Mouse (Mus musculus): ENCODE data around the gene Cck. TPM values are rescaled to one million over a fixed set of nuclear protein-coding genes. Genes with fewer than 3 reads are reported as not detected.
"Not testable (repeated sequence)": the region's sequence is repeated elsewhere in the genome, so short reads cannot be mapped to it uniquely, and the experiment has no call there.

Cck gene
- polyA plus RNA-seq, 1 experiment from 2014 or later: 127 TPM

DNA sequence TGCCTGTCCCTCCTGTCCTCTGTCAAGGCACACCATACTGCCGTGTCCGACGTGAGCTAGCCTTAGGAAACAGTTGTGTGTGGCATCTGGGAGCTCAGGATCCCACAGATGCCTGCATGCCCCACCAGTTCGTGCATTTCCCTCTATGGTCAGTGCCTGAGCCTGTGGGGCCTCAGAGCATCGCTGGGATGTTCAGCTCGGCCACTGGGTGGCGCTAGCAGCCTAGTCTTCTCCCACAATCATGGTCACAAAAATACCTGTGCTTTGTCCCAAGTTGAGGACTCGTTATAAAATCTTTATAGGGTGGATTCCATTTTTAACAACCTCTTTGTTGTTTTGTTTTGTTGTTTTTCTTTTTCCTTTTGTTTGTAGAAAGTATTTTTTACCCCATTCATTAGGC, 37.0 kb downstream of the Cck start:
- Histone ChIP-seq H3K36me3 (peaks cover 82% of the 10 kb centered on the region), H3K4me3 (replicated peaks) (no peak overlapping the region), H3K27me3 (replicated peaks) (no peaks in the 10 kb centered on the region), H3K9me3 (replicated peaks) (no peaks in the 10 kb centered on the region), H3K9ac (replicated peaks) (no peak overlapping the region), H3K27ac (replicated peaks) (no peak overlapping the region), H3K4me2 (no peak overlapping the region), H3K4me1 (no peaks in the 10 kb centered on the region)
- WGBS: 28% methylated on average over 8 of the region's 8 CpGs
- ATAC-seq (ENCODE audit: low FRiP score): no peak

DNA sequence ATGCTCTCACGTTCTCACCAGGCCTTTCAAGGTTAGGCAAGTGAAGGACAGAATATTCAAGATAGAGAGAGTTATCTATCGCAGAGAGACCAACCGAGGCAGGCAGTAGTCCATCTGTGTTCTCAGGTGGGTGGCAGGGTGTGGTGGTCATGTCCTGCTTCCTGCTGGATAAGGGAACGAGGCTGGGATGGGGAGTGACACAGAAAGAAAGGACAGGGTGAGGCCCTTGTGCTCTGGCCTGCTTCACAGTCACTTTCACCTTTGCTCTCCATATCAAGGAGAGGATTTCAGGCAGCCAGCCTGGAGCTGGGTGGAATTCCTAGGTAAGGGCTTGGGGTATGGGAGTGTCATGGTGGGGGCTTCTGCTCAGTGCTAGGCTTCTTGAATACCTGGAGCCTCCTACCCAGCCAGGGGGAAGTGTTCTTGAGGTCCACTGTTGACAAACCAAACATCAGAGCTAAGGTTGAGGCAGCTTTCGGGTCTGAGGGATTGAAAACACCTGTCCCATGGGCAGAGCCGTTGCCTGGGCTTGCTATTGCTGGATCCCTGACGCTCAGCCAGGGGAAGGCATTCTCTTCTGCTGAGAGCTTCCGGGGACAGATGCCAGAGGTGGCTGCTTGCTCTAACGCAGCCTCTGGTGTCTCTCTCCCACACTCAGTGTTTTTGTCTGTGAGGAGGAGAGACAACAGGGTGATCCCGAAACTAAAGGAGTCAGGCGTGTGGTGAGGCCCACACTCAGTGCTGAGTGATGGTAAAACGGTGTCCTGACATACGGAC, 38.6 kb downstream of the Cck start:
- H3K4me2 ChIP-seq: no peak overlapping the region
- no peaks in the 10 kb centered on the region for H3K4me1 ChIP-seq
- H3K27me3 ChIP-seq (replicated peaks): no peaks in the 10 kb centered on the region
- H3K36me3 ChIP-seq: peaks cover 89% of the 10 kb centered on the region
- H3K9ac ChIP-seq (replicated peaks): no peak overlapping the region
- no peaks in the 10 kb centered on the region for H3K9me3 ChIP-seq (replicated peaks)
- no peak overlapping the region for H3K27ac ChIP-seq (replicated peaks)
- WGBS: 91% methylated on average over 13 of the region's 13 CpGs
- no peak overlapping the region for H3K4me3 ChIP-seq (replicated peaks)
- no peak for ATAC-seq (ENCODE audit: low FRiP score)

DNA sequence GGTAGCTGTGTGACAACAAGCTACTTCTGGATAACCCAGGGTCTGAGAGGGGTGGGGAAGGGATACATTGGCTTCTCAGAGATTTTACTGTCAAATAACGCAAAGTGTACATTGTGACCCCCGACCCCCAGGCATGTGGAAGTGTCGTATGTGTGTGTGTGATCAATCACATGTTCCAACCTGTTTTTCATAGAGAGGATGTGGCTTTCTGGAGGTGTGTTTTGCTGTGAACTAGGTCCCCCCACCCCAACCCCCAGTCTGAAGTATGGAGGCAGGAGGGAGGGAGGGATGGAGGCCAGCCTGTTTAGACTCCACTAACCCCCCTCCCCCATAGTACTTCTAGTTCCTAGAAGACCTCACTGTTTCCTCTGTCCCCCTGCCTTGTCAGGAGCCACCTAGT, 40.6 kb downstream of the Cck start:
- Histone ChIP-seq H3K4me1 (no peaks in the 10 kb centered on the region), H3K27ac (replicated peaks) (no peak overlapping the region), H3K4me3 (replicated peaks) (no peak overlapping the region), H3K9ac (replicated peaks) (no peak overlapping the region), H3K4me2 (no peak overlapping the region), H3K27me3 (replicated peaks) (no peaks in the 10 kb centered on the region), H3K9me3 (replicated peaks) (no peaks in the 10 kb centered on the region), H3K36me3 (peaks cover 88% of the 10 kb centered on the region)
- 95% methylated on average over 3 of the region's 3 CpGs for WGBS
- no peak for ATAC-seq (ENCODE audit: low FRiP score)

DNA sequence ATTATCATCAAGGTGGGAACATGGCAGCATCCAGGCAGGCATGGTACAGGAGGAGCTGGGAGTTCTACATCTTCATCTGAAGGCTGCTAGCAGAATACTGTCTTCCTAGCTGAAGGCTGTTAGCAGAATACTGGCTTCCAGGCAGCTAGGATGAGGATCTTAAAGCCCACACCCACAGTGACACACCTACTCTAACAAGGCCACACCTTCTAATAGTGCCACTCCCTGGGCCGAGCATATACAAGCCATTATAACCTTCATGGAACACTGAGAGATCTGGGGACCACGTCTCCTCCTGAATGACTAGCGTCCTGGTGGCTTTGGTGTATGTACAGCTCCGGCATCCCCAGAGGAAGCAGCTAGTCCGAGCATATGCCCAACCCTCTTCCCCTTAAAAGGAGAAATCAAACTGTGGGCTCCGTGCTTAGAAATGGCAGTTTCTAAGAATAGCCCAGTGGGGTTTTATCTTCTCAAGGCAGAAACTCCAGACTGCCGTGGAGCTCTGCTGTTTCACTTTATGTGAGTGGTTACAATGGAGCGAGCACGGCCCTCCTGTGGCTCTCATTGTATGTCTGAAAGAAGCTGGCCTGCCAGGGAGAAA, 43.1 kb downstream of the Cck start:
- H3K4me3 ChIP-seq (replicated peaks); ATAC-seq (ENCODE audit: low FRiP score); H3K27me3 ChIP-seq (replicated peaks); H3K27ac ChIP-seq (replicated peaks); H3K4me1 ChIP-seq; H3K9me3 ChIP-seq (replicated peaks); H3K9ac ChIP-seq (replicated peaks); H3K4me2 ChIP-seq: not testable (repeated sequence)
- peaks cover 96% of the 10 kb centered on the region for H3K36me3 ChIP-seq
- WGBS: 39% methylated on average over 9 of the region's 9 CpGs

DNA sequence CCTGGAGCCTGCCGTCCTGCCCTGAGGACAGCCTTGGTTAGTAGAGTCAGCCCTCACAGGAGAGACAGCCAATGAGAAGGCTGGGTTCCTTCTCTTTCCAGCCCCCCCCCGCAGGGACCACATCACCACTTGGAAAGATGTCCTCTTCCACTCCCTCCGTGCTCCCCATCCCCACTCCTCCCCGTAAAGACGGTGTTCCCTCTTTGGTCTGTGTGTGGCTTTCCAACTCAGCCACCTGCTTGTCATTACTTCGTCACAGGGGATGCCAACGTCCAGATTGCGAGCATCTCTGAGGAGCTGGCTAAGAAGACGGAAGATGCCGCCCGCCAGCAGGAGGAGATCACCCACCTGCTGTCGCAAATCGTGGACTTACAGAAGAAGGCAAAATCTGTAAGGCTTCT, 49.1 kb downstream of the Cck start:
- 94% methylated on average over 13 of the region's 13 CpGs for WGBS
- Histone ChIP-seq H3K9ac (replicated peaks) (no peak overlapping the region), H3K9me3 (replicated peaks) (no peaks in the 10 kb centered on the region), H3K4me3 (replicated peaks) (no peak overlapping the region), H3K27me3 (replicated peaks) (no peaks in the 10 kb centered on the region), H3K4me2 (no peak overlapping the region), H3K4me1 (no peaks in the 10 kb centered on the region), H3K36me3 (peaks cover 91% of the 10 kb centered on the region), H3K27ac (replicated peaks) (no peak overlapping the region)
- ATAC-seq (ENCODE audit: low FRiP score): no peak

DNA sequence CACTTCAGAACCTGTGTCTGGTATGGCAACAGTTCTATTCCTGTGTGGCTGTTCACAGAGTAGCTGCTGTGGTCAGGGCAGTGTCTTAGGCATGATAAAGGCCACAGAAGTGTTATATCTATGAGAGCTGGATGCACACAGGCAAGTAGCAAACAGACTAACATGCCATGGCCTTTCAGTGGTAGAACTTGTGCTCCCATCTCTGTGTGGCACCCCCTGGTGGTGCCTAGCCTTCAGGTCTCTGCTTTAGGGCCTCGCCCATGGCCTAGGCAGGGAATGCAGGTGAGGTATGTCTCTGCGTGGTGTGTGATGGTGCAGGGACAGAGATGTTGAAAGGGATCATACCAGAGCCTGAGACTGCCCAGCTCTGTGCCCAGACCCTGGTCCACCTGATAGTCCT, 50.1 kb downstream of the Cck start:
- no peak overlapping the region for H3K27ac ChIP-seq (replicated peaks)
- H3K4me2 ChIP-seq: no peak overlapping the region
- H3K9me3 ChIP-seq (replicated peaks): no peaks in the 10 kb centered on the region
- H3K27me3 ChIP-seq (replicated peaks): no peaks in the 10 kb centered on the region
- H3K4me1 ChIP-seq: no peaks in the 10 kb centered on the region
- no peak for ATAC-seq (ENCODE audit: low FRiP score)
- H3K9ac ChIP-seq (replicated peaks): no peak overlapping the region
- 88% methylated on average over 2 of the region's 2 CpGs for WGBS
- peaks cover 82% of the 10 kb centered on the region for H3K36me3 ChIP-seq
- H3K4me3 ChIP-seq (replicated peaks): no peak overlapping the region

DNA sequence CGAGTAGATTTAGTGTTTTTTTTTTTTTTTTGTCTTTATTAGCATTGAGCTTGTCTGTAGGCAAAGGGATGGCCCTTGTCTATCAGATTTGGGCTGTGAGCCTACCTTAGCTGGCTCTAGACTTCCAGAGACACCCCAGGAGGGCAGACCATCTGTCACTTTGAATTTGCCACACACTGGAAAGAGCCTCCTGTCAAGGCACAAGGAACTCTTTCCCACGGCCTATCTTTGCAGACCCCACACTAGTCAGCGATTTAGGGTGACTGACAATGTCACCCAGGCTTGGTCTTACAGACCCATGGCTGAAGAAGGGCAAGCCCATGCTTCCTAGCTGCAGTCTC, 51.2 kb downstream of the Cck start:
- Histone ChIP-seq H3K27ac (replicated peaks) (no peak overlapping the region), H3K9ac (replicated peaks) (no peak overlapping the region), H3K4me2 (no peak overlapping the region), H3K36me3 (peaks cover 74% of the 10 kb centered on the region), H3K27me3 (replicated peaks) (no peaks in the 10 kb centered on the region), H3K4me1 (no peaks in the 10 kb centered on the region), H3K4me3 (replicated peaks) (no peak overlapping the region), H3K9me3 (replicated peaks) (no peaks in the 10 kb centered on the region)
- ATAC-seq (ENCODE audit: low FRiP score): no peak
- WGBS: 63% methylated on average over 3 of the region's 3 CpGs

DNA sequence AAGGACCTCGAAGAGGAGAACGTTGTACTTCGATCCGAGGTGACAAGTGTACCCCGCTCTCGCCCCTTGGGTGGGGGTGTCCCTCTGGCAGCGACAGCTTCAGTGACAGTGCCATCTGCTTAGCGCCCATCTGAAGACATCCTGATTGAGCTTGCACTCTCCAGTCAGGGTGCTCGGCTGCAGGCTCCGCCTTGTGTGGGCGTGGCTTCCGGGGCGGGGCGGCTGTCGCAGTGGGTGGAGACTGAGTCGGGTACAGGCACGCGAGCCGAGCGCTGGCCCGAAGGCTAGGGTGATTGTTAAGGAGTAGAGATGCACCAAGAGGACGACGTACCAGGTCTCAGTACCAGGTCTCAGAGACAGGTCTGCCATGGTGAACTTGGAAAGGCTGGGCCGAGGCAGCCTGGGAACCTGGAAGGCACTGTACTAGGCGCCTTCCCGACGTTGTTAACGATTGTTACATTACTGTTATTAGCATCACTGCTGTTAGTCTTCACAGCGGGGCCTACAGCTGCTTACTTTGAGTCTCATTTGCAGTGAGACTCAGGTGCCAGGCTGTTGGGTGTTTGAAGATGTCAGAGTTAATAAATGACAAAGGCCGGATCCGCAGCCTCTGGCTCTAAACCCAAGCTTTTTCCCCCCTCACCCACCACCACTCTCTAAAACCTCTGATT, 51.7 kb downstream of the Cck start:
- ATAC-seq (ENCODE audit: low FRiP score): no peak

DNA sequence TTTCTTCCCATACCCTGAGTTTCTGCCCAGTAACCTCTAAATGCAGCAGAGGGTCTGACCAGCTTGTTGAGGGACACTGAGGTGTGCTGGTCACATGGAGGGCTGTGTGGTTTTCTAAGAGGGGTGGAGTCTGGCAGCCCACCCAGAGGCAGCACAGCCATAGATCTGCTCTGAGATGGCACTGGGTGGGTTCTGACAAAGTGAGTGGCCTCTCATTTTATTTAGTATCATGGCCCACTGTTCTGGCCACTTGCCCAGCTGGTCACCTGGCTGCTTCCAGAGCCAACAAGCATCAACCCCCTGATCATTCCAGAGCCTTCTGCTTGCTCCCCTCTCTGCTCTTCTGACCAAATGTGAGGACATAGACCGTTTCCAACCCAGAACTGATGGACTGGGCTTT, 53.3 kb downstream of the Cck start:
- Histone ChIP-seq H3K27me3 (replicated peaks) (no peaks in the 10 kb centered on the region), H3K9me3 (replicated peaks) (no peaks in the 10 kb centered on the region), H3K4me3 (replicated peaks) (no peak overlapping the region), H3K9ac (replicated peaks) (no peak overlapping the region), H3K4me2 (no peak overlapping the region), H3K36me3 (peaks cover 52% of the 10 kb centered on the region), H3K4me1 (no peaks in the 10 kb centered on the region), H3K27ac (replicated peaks) (no peak overlapping the region)
- ATAC-seq (ENCODE audit: low FRiP score): no peak
- WGBS: 92% methylated on average over 1 of the region's 1 CpGs

More for the DNA sequence above, 51.7 kb downstream of the Cck start:
- no peaks in the 10 kb centered on the region for H3K4me1 ChIP-seq
- H3K27me3 ChIP-seq (replicated peaks): no peaks in the 10 kb centered on the region
- H3K4me3 ChIP-seq (replicated peaks): no peak overlapping the region
- no peaks in the 10 kb centered on the region for H3K9me3 ChIP-seq (replicated peaks)
- peaks cover 69% of the 10 kb centered on the region for H3K36me3 ChIP-seq
- H3K27ac ChIP-seq (replicated peaks): no peak overlapping the region
- H3K9ac ChIP-seq (replicated peaks): no peak overlapping the region
- 72% methylated on average over 31 of the region's 31 CpGs for WGBS
- H3K4me2 ChIP-seq: no peak overlapping the region

Other genes with a start within 250 kb of the Cck start
- 62.5 and 71.2 TPM in 2 replicates for gene Ulk4, start 218.5 kb downstream of the Cck start, polyA plus RNA-seq (2015; fragmentation: Nextera tagmentation; extraction: Ambion mirVana)
- gene Trak1, start 198.2 kb downstream of the Cck start, polyA plus RNA-seq (2015; fragmentation: Nextera tagmentation; extraction: Ambion mirVana): 50.9 and 52.9 TPM in 2 replicates
- gene Lyzl4, start 146.4 kb upstream of the Cck start, polyA plus RNA-seq (2015; fragmentation: Nextera tagmentation; extraction: Ambion mirVana): 0.77 TPM in 1 of 2 replicates, not detected in the other
- 0.38 and 1.1 TPM in 2 replicates for gene Vipr1, start 147.0 kb upstream of the Cck start, polyA plus RNA-seq (2015; fragmentation: Nextera tagmentation; extraction: Ambion mirVana)
- gene Sec22c, start 209.8 kb upstream of the Cck start, polyA plus RNA-seq (2015; fragmentation: Nextera tagmentation; extraction: Ambion mirVana): 20.0 and 21.3 TPM in 2 replicates
- gene Ss18l2, start 214.6 kb upstream of the Cck start, polyA plus RNA-seq (2015; fragmentation: Nextera tagmentation; extraction: Ambion mirVana): 182 and 206 TPM in 2 replicates
- gene Nktr, start 223.5 kb upstream of the Cck start, polyA plus RNA-seq (2015; fragmentation: Nextera tagmentation; extraction: Ambion mirVana): 51.5 and 52.8 TPM in 2 replicates